Mouse (Mus musculus): ENCODE measurements at regions not wholly inside any gene's neighbourhood (a gene's known extent, or its start where the extent isn't known, plus 50 kb on each side); places are given as distances from the start of the nearest gene placed in this dataset.

DNA sequence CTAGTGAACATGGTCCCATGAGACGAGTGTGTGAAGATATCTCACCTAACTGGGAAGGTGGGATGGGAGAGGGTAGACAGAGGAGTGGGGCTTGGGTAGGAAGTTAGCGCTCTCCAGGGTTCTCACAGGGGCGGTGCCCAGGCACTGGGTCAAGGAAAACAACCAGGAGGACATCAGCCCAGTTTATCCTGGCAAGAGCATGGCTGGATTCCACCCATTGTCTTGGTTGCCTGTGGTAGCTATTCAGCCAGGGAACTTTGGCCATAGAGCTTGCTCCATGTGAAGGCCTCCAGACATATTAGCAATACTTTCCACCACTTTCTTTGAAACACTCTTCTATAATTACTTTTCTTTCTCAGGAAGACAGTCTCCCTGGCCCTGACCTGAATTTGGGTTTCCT, 131.4 kb downstream of the 1700020N01Rik start:
- no peak for DNase-seq (ENCODE audit: low spot score in 2 of 2)

DNA sequence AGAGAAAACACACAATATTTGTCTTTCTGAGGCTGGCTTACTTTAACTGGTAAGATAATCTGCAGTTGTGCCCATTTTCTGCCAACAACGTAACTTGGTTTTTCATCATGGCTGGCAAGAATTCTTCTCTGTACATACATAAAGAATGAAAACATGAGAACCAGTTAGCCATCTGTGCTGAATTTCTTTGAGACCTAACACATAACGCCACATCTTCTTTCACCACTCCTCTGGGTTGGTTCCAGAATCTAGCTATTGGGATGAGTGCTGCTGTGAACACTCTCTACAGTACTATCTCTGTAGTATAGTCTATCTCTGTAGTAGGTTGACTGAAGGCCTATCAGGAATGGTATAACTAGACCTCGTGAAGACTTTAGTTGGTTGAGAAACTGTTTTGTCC, 132.1 kb downstream of the 1700020N01Rik start:
- DNase-seq (ENCODE audit: low spot score in 2 of 2): no peak

DNA sequence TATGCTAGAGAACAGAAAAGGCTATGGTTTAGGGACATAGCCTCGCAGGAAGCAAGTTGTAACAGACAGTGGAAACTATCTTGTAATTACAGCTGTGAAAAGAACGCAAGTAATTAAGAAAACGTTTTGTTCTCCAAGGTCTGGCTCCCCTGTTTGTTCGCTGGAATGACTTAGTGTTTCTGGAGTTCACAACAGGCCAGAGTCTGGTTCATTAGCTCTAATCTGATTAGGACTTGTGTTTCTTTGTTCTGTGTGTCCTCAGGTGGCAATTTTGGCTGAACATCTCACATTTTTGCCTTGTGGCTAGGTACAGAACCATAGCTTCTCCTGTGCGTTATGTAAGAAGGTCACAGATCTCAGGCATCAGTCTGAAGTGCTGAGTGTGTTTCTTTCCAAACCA, 141.7 kb upstream of the Sgk1 start:
- DNase-seq (ENCODE audit: low spot score in 2 of 2): no peak

DNA sequence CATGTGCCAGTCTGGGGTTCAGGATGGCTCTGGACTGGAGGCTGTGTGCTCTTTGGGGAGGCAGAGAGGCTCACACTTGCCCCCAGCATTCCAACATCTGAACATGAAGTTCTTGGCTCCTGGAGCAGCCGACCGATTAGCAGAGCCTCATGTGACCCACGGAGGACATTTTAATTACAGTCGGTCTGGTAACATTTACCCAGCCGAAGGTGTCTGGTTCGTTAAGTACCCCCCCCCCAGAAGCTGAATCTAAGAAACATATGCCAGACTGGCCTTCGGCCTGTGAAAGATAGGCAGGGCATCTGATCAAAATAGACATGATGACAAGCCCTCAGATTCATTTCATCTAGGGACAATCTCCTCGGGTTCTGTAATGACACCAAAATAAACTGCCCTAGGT, 140.4 kb upstream of the Sgk1 start:
- no peak for DNase-seq (ENCODE audit: low spot score in 2 of 2)

DNA sequence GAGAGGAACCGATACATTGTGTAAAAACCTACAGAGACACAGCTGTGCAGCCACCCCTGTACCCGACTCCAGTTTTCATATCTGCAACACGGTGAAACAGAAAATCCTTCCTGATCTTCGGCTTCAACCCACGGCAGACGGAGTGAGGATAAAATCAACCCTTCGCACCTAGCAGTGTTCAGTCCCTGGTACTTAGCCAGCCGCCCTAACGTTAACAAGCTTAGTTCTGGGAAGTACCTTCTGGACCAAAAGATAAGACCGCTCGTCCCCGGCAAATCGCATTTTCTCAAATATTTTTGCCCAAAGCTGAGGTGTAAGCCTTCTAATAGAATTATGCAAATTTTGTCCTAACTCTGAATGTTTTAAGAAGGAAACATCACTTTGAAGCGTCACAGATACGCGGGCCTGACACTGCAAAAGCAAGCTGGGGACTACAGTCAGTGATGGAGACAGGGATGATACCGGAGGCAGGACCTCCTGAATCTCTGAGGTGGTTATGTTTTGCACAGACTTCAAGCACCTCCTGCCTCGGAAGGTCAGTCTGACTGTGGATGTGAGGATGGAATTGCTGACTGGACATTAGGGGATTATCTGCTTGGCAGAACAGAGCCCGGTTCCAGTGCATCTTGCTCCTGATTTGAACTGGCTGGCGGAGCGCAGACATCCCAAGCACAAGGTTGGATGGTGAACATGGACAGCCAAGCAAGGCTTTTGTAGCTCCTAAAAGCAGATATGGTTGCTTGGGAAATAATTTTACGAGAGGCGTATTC, 139.8 kb upstream of the Sgk1 start:
- no peak for DNase-seq (ENCODE audit: low spot score in 2 of 2)

DNA sequence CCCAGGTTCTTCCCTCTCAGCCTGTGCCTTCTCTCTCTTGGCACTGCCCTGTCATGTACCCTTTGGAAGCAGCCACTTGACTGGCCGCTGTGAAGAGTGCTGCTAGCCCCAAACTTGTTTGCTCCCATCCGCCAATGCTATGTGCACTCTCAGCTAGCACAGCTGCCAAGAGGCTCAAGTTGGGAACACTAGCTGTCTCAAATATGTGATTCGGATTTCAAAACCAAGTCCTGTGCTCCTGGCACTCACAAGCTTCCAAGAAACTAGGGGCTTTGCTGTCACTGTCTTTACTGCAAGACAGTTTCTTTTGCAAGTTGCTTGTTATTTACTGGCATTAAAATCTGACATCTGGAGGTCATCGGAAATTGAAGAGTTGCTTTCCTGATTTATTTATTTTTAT, 138.6 kb upstream of the Sgk1 start:
- DNase-seq (ENCODE audit: low spot score in 2 of 2): peak in 1 of 2 experiments; percentile 28

DNA sequence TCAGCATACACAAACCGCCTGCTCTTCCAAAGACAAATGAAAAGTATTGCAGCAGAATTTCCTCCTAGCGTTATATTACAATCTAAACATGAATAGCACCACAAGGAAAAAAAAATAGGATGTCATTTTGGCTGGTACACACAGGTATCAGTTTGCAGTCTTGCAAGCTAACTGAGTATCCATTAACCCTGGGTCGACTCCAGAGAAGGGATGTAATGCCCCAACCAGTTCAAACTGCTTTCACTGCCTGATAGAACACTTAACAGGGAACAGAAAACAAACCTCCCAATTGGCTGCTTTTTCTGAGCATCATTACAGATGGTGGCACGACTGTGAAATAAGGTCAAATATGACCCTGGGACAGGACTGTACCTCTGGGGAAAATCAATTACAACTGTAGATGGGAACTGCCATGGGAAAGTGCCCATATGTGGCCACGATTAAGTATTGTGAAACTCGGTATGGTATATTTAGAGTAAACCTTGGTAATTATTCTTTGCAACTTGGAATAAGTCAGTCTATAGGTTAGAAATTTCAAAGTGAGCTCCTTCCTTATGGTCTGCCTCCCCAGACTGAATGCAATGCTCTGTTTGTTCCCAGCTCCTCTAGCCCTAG, 137.5 kb upstream of the Sgk1 start:
- no peak for DNase-seq (ENCODE audit: low spot score in 2 of 2)

DNA sequence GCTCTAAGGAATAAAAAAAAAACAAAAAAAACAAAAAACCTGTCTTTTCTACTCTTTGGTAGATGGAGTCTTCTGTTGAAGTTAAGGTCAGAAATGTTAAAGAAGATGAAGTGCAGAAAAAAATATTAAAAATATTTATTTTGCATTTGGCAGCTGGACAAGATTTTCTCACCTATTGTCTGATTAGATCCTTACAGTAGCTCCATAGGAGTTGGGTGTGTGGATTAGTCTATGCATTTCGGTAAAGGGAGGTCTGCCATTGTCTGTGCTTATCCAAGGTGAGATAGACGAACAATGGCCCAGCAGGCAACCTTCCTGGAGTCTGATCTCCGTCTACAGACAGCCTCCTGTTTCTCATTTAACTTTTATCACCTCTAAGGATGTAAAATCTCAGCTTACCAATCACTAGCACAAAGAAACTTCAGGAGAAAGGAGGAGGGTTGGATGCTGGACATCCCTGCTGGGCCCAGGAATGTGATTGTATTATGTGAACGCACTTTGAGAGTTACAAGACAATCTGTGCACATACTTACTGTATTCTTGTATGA, 136.0 kb upstream of the Sgk1 start:
- no peak for DNase-seq (ENCODE audit: low spot score in 2 of 2)

DNA sequence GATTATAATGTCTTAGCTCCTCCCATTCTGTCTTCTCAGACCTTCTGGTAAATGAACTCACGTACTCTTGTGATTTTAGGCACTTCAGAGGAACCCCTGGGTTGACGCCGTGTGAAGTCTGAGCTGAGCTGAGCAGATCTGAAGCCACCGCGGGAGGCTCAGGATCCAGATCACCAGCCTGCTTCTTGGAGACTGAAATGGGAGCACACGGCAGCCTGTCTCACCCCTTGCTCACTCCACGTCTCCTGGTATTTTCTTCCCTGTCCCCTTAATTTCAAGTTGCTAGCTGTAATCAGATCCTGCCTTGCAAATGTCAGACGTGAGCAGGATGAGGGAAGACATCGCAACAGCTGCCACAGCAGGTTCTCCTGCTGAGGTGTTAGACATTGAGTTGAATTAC, 135.3 kb upstream of the Sgk1 start:
- no peak for DNase-seq (ENCODE audit: low spot score in 2 of 2)

DNA sequence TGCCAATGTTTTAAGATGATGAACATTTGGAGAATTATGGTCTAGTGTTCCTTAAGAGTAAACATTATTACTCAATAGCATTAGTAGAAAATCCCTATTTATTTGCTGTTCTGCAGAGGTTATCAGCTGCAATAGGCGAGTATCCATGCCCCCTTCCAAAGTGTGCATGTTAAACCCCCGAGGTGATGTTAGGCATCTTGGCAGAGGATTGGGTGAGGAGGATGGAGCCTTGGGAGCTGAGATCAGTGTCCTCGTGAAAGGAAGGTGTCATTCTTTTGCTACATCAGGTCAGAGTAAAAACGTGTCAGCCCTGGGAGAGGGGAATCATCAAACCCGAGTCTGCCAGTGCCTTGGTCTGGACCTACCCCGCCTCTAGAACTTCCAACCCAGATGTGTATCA, 130.7 kb upstream of the Sgk1 start:
- DNase-seq (ENCODE audit: low spot score in 2 of 2): no peak

DNA sequence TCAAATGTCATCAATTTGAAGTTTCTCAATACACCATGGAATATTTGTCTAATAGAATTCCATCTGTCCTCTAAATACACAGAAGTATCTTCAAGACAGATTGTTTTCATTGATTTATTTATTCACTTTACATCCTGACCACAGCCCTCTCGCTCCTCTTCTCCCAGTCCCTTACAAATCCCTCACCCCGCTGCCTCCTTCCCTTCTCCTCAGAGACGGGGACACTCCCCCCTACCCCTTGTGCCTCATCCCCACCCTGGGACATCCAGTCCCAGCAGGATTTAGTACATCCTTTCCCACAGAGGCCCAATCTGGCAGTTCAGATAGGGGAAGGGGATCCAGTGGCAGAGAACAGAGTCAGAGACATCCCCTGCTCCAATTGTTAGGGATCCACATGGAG, 129.6 kb upstream of the Sgk1 start:
- no peak for DNase-seq (ENCODE audit: low spot score in 2 of 2)

DNA sequence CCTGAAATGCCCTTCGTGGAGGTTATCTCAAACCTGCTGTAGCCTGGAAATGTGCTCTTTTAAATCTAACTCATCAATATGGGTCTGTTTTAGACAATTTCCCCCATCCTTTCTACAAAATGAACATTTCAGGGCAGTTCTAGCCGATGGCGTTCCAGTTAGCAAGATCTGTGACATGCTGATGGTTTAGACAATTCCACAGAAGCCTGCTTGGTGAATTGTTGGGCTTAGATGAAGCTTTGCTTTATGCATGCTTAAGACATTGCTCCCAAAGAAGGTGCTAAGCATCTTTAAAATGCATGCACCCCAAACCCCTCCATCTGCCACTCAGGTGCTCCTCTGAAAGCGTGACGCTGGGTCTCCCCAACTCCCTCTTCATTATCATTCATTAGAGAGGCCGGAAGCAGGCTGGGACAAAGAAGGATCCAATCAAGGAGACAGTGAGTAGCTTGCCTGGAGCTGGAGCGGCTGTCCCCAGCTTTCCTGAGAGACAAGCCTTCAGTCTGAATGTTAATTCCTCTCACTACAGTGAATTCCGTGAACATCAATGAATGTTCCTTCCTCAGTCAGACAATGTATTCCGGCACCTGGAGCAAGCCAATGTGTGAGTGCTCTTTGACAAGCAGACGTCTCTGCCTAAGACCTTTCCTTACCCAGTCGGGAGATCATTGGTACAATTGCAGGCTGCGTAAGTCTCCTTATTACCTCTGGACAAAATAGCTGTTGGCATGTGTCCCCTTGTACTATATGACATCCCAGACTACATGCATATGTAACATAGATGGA, 127.0 kb upstream of the Sgk1 start:
- no peak for DNase-seq (ENCODE audit: low spot score in 2 of 2)

DNA sequence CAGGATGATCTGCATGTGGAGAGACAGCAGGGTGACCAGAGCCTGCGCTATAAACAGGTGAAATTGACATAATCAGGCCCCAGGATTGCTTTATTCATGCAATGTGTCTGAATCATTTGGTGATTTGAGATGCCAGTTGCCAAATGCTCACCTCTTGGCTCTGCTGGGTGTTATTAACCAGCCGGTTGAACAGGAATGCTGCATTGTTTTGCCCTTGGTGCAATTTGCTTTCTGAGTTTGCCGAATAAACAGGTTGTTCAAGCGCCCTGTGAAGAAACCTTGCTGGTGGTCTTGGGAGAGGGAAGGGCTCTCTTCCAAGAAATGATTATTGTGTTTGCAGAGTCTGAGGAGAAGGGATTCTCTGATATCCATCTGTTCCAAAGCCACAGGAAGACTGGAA, 126.3 kb upstream of the Sgk1 start:
- no peak for DNase-seq (ENCODE audit: low spot score in 2 of 2)

DNA sequence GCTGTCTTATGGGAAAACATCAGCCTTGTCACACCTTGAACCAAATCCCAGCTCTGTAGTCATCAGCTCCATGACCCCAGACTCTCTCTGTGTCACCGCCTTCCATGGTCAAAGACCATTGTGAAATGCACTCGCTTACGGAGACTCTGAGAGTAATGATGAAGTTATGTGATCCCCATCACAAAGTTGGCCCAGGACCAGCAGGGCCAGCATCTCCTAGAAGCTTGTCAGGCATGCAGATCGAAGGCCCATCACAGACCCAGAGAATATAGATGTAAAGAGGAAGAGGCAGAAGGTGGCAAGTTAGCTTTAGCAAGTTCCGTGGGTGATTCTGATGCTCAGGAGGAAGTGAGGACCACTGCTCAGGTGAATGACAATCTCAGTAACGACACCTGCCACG, 125.2 kb upstream of the Sgk1 start:
- DNase-seq (ENCODE audit: low spot score in 2 of 2): no peak

DNA sequence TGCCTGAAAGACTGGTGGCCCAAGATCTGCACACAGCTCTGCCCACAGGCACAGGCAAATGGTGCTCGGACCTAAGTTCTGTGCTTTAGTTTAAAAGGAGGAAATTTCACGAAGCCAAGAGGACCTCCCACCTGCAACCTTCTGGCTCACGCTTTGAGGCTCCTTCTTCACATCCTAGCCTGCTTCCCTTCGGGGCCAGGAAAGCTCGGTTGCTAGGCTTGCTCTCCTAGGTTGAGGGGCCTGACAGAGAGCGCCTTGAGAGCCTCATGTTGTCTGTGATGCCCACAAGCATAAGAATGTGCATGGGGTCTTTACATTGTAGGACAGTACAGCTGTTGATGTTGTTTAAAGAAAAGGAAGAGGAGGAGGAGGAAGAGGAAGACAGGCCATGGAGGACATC, 123.9 kb upstream of the Sgk1 start:
- DNase-seq (ENCODE audit: low spot score in 2 of 2): no peak

DNA sequence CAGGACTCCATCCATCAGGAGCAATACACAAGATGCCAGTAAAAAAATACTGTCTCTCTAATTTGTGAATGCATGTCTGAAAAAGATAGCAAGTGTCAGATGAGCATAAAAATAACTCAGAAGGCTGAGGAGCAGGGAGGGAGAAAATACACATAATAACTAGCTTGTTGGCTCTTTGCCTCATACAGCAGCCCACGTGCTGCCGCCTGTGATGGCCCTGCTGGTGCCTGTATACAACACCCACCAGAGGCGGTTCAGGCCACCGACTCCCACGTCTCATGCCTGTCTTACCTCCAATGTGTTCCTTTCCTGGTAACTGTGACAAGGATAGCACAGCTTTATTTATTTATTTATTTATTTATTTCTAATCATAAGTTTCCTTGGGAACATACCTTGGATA, 119.5 kb upstream of the Sgk1 start:
- no peak for DNase-seq (ENCODE audit: low spot score in 2 of 2)

DNA sequence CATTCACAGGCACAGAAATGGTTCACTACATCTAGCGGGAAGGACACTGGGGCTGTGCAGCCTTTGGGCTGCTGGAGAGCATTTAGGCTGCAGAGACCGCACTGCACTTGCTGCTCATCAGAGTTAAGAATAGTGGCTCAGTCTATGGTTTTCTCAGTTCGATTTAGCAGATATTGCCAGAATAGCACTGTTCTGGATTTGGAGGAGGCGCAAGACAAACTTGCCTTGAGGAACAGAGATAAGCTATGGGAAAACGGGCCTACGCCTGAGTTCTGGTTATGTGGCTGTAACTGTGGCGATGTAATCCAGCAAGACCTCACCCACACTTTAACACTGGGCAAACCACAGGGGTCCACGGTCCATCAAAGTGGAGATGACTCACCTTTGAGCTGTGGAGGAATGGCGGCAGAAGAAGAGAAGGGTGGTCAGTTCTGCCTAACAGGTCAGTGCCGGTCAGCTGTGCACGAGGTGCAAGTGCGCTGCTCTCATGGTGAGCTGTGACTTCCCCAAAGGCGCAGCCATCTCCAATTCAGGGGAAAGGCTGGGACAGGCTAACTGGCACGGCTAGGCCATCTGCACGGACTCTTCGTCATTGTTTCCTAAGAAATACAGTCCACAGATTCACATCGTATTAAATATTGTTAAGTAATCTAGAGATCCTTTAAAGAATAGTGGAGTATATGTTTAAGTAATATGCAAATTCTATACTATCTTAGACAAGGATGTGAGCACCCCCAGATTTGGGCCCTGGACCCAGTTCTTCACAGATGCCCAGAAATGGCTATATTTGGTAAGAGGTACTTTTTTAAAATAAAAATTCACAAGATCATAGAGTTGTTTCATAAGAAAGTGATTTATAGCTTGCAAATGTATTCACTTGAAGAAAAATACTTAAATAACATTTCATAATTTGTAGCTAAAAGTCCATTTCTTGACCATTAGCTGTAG, 118.7 kb upstream of the Sgk1 start:
- DNase-seq (ENCODE audit: low spot score in 2 of 2): no peak

DNA sequence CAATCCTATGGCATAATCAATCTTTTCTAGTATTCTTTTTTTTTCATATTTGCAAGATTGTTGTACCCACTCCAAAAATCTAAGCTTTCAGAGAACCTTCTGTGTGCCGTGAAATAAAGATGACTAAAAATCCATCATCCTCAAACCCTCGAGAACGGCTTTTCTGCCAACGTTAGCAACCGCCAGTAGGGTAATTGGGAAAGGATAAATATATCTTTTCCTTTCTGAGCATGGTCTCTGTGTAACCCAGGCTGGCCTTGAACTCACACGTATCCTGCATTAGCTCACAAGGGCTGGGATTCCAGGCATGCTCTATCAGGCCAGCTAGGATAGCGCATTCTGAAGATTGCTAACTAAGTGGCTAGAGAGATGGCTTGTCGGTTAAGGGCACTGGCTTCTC, 117.9 kb upstream of the Sgk1 start:
- no peak for DNase-seq (ENCODE audit: low spot score in 2 of 2)

DNA sequence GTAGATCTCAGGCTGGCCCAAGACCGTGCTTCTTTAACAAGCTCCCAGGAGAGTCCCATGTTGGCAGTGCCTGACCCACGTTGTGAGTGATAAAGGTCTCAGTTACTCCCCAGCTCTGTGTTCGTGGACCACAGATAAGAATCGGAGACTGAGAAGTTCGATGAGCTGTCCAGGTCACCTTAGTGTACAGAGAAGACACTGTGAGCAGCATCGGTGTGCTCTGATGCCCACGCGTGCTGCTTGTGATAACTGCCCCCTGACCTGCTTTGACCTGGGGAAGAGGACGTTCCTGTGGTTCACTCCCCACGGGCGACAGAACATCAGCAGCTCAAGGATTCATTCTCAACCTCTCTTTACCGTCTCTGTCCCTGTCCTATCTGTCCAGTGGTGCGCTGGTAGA, 117.1 kb upstream of the Sgk1 start:
- no peak for DNase-seq (ENCODE audit: low spot score in 2 of 2)

DNA sequence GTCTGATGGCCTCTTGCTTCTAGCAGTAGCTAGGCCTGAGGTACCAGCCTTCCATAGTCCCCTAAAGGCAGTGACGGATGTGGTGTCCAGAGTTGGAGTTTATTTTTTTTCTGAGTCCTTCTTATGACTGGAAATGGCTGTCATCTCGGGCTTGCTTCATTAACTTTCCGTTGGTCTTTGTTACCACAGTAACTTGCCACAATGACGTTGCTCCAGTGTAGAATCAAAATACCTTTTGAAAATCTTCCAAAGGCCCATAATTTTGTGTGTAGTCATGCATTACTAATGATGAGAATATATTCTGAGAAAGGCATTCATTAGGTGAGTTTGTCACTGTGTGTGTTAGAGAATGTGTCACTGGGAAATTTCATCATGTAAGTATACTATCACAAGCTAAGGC, 108.4 kb upstream of the Sgk1 start:
- no peak for DNase-seq (ENCODE audit: low spot score in 2 of 2)

DNA sequence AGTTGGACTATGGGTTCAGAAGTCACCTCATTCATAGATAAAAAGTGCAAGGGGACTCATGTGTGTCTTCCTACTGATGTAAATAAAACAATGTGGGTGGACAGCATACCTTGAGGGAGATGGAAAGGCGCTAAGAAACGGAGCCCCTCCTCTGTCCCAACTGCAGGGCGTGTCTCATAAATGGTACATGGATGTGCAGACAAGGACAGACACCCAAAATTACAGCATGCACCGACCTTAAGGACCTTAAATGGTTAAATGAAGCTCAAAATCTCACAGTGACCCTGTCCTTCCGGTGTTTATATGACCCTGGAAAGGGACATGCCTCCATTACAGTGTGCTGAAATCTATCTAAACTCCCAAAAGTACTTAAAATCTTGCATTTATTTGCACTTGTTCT, 106.5 kb upstream of the Sgk1 start:
- no peak for DNase-seq (ENCODE audit: low spot score in 2 of 2)
